Mouse (Mus musculus): ENCODE results near the gene Klk6. TPM values are rescaled to one million over a fixed set of nuclear protein-coding genes. Genes with fewer than 3 reads are reported as not detected.
A peak's percentile ranks its signal among the peaks of the same experiment; 100 is the strongest.

The Klk6 gene
- polyA plus RNA-seq, 1 experiment from 2014 or later, result not detected

- 80% methylated on average over 11 of the region's 11 CpGs for WGBS
- Histone ChIP-seq H3K4me2 (replicated peaks; ENCODE audit: low read depth, low read length) (no peak overlapping the region), H3K27ac (ENCODE audit: low read length) (no peak overlapping the region), H3K9me3 (ENCODE audit: control insufficient read depth, low read depth, low read length) (no peaks in the 10 kb centered on the region), H3K9ac (replicated peaks; ENCODE audit: low read depth, low read length) (no peak overlapping the region), H3K4me3 (ENCODE audit: low read depth, low read length) (no peak overlapping the region), H3K36me3 (ENCODE audit: control insufficient read depth, insufficient read depth, low read length) (no peaks in the 10 kb centered on the region), H3K27me3 (ENCODE audit: control insufficient read depth, insufficient read depth, low read length) (no peaks in the 10 kb centered on the region), H3K4me1 (ENCODE audit: control insufficient read depth, insufficient read depth, low read length) (0 out of 2 replicates have a peak, but pooled peaks cover 5% of the 10 kb centered on the region)
- ATAC-seq (ENCODE audit: insufficient number of reproducible peaks, insufficient read depth, low FRiP score, low read depth), result no peak
These were observed 42.8 kb upstream of the Klk6 start for GRCm38 (mm10) chr7:43781541-43781940.

- no peaks in the 10 kb centered on the region for H3K36me3 ChIP-seq (ENCODE audit: control insufficient read depth, insufficient read depth, low read length)
- no peak overlapping the region for H3K27ac ChIP-seq (ENCODE audit: low read length)
- peak overlapping the region; percentile 25 for H3K4me3 ChIP-seq (ENCODE audit: low read depth, low read length)
- ATAC-seq (ENCODE audit: insufficient number of reproducible peaks, insufficient read depth, low FRiP score, low read depth), result peak; percentile 79
- H3K27me3 ChIP-seq (ENCODE audit: control insufficient read depth, insufficient read depth, low read length), result no peaks in the 10 kb centered on the region
- 0 out of 2 replicates have a peak, but pooled peaks cover 5% of the 10 kb centered on the region for H3K4me1 ChIP-seq (ENCODE audit: control insufficient read depth, insufficient read depth, low read length)
- WGBS, result 8% methylated on average over 36 of the region's 36 CpGs
- H3K9me3 ChIP-seq (ENCODE audit: control insufficient read depth, low read depth, low read length), result no peaks in the 10 kb centered on the region
- peak overlapping the region; percentile 65 for H3K4me2 ChIP-seq (replicated peaks; ENCODE audit: low read depth, low read length)
- H3K9ac ChIP-seq (replicated peaks; ENCODE audit: low read depth, low read length), result peak overlapping the region; percentile 21; the same call in 1 of the 2 replicates
These were observed 41.7 kb upstream of the Klk6 start for GRCm38 (mm10) chr7:43782275-43783265.

GRCm38 (mm10) chr7:43785286-43785685 is 39.0 kb upstream of the Klk6 start:
- H3K4me2 ChIP-seq (replicated peaks; ENCODE audit: low read depth, low read length), result no peak overlapping the region
- no peak overlapping the region for H3K27ac ChIP-seq (ENCODE audit: low read length)
- 95% methylated on average over 1 of the region's 1 CpGs for WGBS
- H3K4me3 ChIP-seq (ENCODE audit: low read depth, low read length), result no peak overlapping the region
- no peak overlapping the region for H3K9ac ChIP-seq (replicated peaks; ENCODE audit: low read depth, low read length)
- H3K27me3 ChIP-seq (ENCODE audit: control insufficient read depth, insufficient read depth, low read length), result no peaks in the 10 kb centered on the region
- H3K36me3 ChIP-seq (ENCODE audit: control insufficient read depth, insufficient read depth, low read length), result no peaks in the 10 kb centered on the region
- H3K9me3 ChIP-seq (ENCODE audit: control insufficient read depth, low read depth, low read length), result no peaks in the 10 kb centered on the region
- ATAC-seq (ENCODE audit: insufficient number of reproducible peaks, insufficient read depth, low FRiP score, low read depth), result no peak
- 0 out of 2 replicates have a peak, but pooled peaks cover 5% of the 10 kb centered on the region for H3K4me1 ChIP-seq (ENCODE audit: control insufficient read depth, insufficient read depth, low read length)

- no peak for ATAC-seq (ENCODE audit: insufficient number of reproducible peaks, insufficient read depth, low FRiP score, low read depth)
- Histone ChIP-seq H3K9ac (replicated peaks; ENCODE audit: low read depth, low read length) (no peak overlapping the region), H3K9me3 (ENCODE audit: control insufficient read depth, low read depth, low read length) (no peaks in the 10 kb centered on the region), H3K27me3 (ENCODE audit: control insufficient read depth, insufficient read depth, low read length) (no peaks in the 10 kb centered on the region), H3K4me3 (ENCODE audit: low read depth, low read length) (no peak overlapping the region), H3K27ac (ENCODE audit: low read length) (no peak overlapping the region), H3K4me2 (replicated peaks; ENCODE audit: low read depth, low read length) (no peak overlapping the region), H3K36me3 (ENCODE audit: control insufficient read depth, insufficient read depth, low read length) (no peaks in the 10 kb centered on the region), H3K4me1 (ENCODE audit: control insufficient read depth, insufficient read depth, low read length) (no peaks in the 10 kb centered on the region)
- 65% methylated on average over 3 of the region's 3 CpGs for WGBS
These were observed 36.2 kb upstream of the Klk6 start for GRCm38 (mm10) chr7:43788096-43788495.

- Histone ChIP-seq H3K4me2 (replicated peaks; ENCODE audit: low read depth, low read length) (no peak overlapping the region), H3K27ac (ENCODE audit: low read length) (no peak overlapping the region), H3K9me3 (ENCODE audit: control insufficient read depth, low read depth, low read length) (no peaks in the 10 kb centered on the region), H3K4me3 (ENCODE audit: low read depth, low read length) (no peak overlapping the region), H3K27me3 (ENCODE audit: control insufficient read depth, insufficient read depth, low read length) (no peaks in the 10 kb centered on the region), H3K36me3 (ENCODE audit: control insufficient read depth, insufficient read depth, low read length) (no peaks in the 10 kb centered on the region), H3K9ac (replicated peaks; ENCODE audit: low read depth, low read length) (no peak overlapping the region), H3K4me1 (ENCODE audit: control insufficient read depth, insufficient read depth, low read length) (no peaks in the 10 kb centered on the region)
- no peak for ATAC-seq (ENCODE audit: insufficient number of reproducible peaks, insufficient read depth, low FRiP score, low read depth)
- 58% methylated on average over 2 of the region's 2 CpGs for whole genome bisulfite sequencing
These were observed 35.0 kb upstream of the Klk6 start for GRCm38 (mm10) chr7:43789295-43789694.

GRCm38 (mm10) chr7:43791591-43791990 is 32.7 kb upstream of the Klk6 start, which contains the start of gene Klk9:
TSS of gene Klk9 (plus strand) at chr7:43791891.
- Histone ChIP-seq H3K9me3 (ENCODE audit: control insufficient read depth, low read depth, low read length) (no peaks in the 10 kb centered on the region), H3K36me3 (ENCODE audit: control insufficient read depth, insufficient read depth, low read length) (no peaks in the 10 kb centered on the region), H3K9ac (replicated peaks; ENCODE audit: low read depth, low read length) (no peak within 1 kb of the TSS), H3K4me1 (ENCODE audit: control insufficient read depth, insufficient read depth, low read length) (no peaks in the 10 kb centered on the region), H3K4me2 (replicated peaks; ENCODE audit: low read depth, low read length) (no peak within 1 kb of the TSS), H3K4me3 (ENCODE audit: low read depth, low read length) (no peak within 1 kb of the TSS), H3K27me3 (ENCODE audit: control insufficient read depth, insufficient read depth, low read length) (0 out of 2 replicates have a peak, but pooled peaks cover under 1% of the 10 kb centered on the region), H3K27ac (ENCODE audit: low read length) (no peak within 1 kb of the TSS)
- ATAC-seq (ENCODE audit: insufficient number of reproducible peaks, insufficient read depth, low FRiP score, low read depth), result no peak
- WGBS, result 76% methylated on average over 7 of the region's 7 CpGs

- no peak overlapping the region for H3K9ac ChIP-seq (replicated peaks; ENCODE audit: low read depth, low read length)
These were observed 27.9 kb upstream of the Klk6 start for GRCm38 (mm10) chr7:43796355-43796754.

GRCm38 (mm10) chr7:43797333-43797769 is 26.9 kb upstream of the Klk6 start, which contains the start of gene Klk8:
TSS of gene Klk8 (plus strand) at chr7:43797577.
- H3K4me2 ChIP-seq (replicated peaks; ENCODE audit: low read depth, low read length), result peak within 1 kb of the TSS; percentile 83
- no peak within 1 kb of the TSS; the same call in 1 of the 2 replicates for H3K9ac ChIP-seq (replicated peaks; ENCODE audit: low read depth, low read length)
- under 1% methylated on average over 28 of the region's 28 CpGs for WGBS
- no peak within 1 kb of the TSS for H3K27ac ChIP-seq (ENCODE audit: low read length)
- peaks cover 4% of the 10 kb centered on the region; the same call in 1 of the 2 replicates for H3K4me1 ChIP-seq (ENCODE audit: control insufficient read depth, insufficient read depth, low read length)
- H3K36me3 ChIP-seq (ENCODE audit: control insufficient read depth, insufficient read depth, low read length), result no peaks in the 10 kb centered on the region
- H3K9me3 ChIP-seq (ENCODE audit: control insufficient read depth, low read depth, low read length), result no peaks in the 10 kb centered on the region
- 0 out of 2 replicates have a peak, but pooled peaks cover 3% of the 10 kb centered on the region for H3K27me3 ChIP-seq (ENCODE audit: control insufficient read depth, insufficient read depth, low read length)
- H3K4me3 ChIP-seq (ENCODE audit: low read depth, low read length), result peak within 1 kb of the TSS; percentile 49
- peak; percentile 33 for ATAC-seq (ENCODE audit: insufficient number of reproducible peaks, insufficient read depth, low FRiP score, low read depth)

More at GRCm38 (mm10) chr7:43796355-43796754, 27.9 kb upstream of the Klk6 start:
- Histone ChIP-seq H3K27ac (ENCODE audit: low read length) (no peak overlapping the region), H3K4me2 (replicated peaks; ENCODE audit: low read depth, low read length) (peak overlapping the region; percentile 83), H3K4me1 (ENCODE audit: control insufficient read depth, insufficient read depth, low read length) (peaks cover 4% of the 10 kb centered on the region; the same call in 1 of the 2 replicates), H3K4me3 (ENCODE audit: low read depth, low read length) (peak overlapping the region; percentile 49), H3K27me3 (ENCODE audit: control insufficient read depth, insufficient read depth, low read length) (0 out of 2 replicates have a peak, but pooled peaks cover 3% of the 10 kb centered on the region), H3K36me3 (ENCODE audit: control insufficient read depth, insufficient read depth, low read length) (no peaks in the 10 kb centered on the region), H3K9me3 (ENCODE audit: control insufficient read depth, low read depth, low read length) (no peaks in the 10 kb centered on the region)
- 9% methylated on average over 8 of the region's 8 CpGs for WGBS
- ATAC-seq (ENCODE audit: insufficient number of reproducible peaks, insufficient read depth, low FRiP score, low read depth), result no peak

Measured in stomach, embryonic 14.5 days (tissue).